Mouse (Mus musculus) kidney, postnatal 36 days (tissue): Measurements from ENCODE around the gene Spats2l.
A peak's percentile ranks its signal among the peaks of the same experiment; 100 is the strongest.

Experiments used
- DNase-seq, 2 experiments: peaks; one replicate each; pipeline ENCODE4 v3.0.0; 2021 to 2022; ENCODE audit warnings: mixed read lengths in 2 of 2

The Spats2l gene

GRCm38 (mm10) chr1:57774001-57774667, at the start of gene Spats2l:
Gene Spats2l, plus strand, starts transcription at chr1:57774162.
- peak; percentile 36 to 57 for DNase-seq

DNA sequence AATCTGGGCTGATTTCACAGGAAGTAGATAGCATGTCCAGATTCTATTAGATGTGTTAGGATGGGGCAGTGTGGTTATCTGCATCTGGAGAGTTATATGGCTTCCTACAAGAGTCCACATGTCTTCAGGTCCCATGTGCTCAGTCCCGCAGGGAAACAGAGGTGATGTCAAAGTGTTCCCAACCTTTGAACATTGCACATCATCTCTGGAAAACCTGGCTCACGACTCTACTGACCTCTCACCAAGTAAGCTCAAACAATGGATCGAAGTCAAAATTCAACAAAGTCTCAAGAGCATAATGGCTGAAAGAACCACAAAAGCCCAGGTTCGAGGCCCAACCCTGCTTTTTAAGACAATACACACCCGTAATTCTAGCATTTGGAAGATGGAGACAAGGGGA, 48.7 kb upstream of the Spats2l start:
- DNase-seq, result no peak

DNA sequence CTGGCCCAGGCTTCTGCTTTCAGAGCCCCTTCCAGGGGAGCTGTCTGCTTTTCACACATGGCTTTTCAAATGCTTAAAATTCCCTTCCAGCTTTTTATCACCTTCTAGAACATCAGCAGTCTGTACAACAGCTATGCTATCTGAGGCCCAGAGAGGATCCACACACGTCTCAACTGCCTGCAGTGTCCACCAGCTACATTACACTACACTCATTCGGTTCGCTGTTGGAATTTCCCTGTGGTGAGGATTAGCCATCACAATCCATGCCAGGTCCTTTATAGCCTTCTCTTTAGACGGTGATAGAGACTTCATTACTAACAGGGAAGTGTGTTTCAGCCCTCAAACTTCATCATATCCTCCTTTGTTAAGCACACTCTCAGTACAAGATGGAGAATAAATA, 38.1 kb upstream of the Spats2l start:
- no peak for DNase-seq

DNA sequence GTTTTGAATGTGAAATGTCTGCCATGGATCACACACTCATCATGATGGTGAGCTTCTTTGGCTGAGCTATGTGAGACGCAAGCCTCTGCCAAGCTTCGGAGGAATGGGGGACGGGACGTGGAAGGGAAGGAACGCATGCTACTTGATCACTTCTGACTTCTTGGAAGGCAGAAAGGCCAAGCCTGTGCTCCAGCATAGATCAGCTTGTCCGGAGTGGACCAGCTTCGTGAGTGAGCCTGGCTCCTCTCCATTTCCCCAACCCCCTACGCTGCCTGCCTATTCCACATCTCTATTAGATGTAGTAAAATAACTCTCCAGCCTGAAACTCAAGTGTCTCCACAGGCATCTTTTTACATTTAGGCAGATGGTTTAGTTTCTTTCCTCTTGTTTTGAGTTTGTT, 32.2 kb upstream of the Spats2l start:
- peak; percentile 54 to 63 for DNase-seq

- peak; percentile 47 to 81 for DNase-seq
These were observed 31.7 kb upstream of the Spats2l start for GRCm38 (mm10) chr1:57742266-57742665.

DNA sequence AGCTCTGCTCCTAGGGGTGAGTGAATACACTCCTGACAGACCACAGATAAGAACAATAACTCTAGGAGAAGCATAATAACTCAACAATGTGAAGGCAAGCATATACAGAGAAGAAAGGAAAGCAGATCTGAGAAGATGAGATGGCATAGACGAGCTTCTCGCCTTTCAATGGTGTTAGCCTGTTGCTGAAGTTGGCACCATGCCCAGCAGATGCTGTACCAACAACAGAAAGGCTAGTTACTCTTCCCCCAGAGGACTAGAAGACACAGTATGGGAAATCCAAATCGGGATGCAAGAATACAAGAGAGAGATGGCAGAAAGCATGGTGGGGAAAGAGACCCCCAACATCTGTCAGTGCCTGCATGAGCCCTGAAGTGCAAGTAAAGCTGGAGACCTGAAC, 22.2 kb upstream of the Spats2l start:
- peak in 1 of 2 experiments; percentile 7 for DNase-seq

GRCm38 (mm10) chr1:57766396-57766795, 7.6 kb upstream of the Spats2l start:
- DNase-seq, result peak; percentile 11 to 16

- peak; percentile 17 to 26 for DNase-seq
These were observed 636 bp upstream of the Spats2l start for GRCm38 (mm10) chr1:57773326-57773725.

DNA sequence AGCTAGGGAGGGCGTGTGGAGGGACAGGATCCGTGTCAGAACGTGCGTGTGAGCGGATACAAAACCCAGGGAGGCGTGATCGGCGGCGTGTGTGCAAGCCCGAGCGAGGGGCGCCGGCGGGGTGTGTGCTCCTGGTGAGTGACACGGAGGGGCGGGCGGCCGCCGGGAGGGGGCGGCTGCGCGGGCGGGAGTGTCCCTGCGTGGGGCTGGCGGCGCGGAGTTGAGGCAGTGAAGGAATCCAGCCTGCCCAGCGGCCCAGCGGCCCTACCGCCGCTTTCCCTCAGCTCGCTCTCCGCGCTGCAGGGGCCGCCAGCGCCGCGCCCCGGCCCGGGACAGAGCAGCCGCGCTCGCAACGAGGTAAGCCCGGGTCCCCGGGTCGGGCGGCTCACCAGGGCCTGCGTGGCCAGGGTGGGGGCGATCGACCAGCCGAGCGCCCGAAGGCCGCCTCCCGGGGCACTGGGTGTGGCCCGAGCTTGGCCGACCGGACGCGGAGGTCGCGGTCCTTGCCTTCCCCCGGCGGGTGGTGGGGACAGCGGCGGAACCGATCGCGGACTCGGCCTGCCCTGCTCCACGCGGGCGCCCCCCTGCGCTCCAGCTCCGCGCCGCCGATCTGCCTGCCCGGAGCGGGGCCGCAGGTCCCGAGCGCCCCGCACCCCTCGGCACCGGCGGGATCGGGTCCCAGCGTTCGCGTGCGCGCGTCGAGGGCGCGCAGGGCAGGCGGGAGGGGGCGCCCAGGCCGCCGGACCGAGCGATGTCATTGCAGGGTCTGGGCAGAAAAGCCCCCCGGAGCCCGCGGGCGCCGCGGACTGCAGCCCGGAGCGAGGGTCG, 920 bp downstream of the Spats2l start:
- peak; percentile 69 to 87 for DNase-seq

DNA sequence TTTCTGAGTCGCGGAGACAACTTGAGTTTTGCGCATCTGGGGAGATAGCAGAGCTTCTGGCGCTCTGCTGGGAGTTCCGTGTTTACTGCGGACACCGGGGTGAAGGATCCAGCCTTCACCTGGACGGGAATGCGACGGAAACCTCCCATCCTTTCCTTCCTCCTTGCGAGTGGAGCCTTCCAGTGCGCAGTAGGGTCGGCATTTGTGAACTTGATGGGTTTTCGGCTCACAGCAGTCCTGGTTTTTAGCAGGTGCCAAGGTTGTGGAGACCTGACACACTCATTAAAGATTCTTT, 1.5 kb downstream of the Spats2l start:
- DNase-seq, result peak in 1 of 2 experiments; percentile 13

GRCm38 (mm10) chr1:57776671-57777281, 2.8 kb downstream of the Spats2l start:
- no peak for DNase-seq

GRCm38 (mm10) chr1:57784300-57784699, 10.3 kb downstream of the Spats2l start:
- DNase-seq, result no peak

GRCm38 (mm10) chr1:57789831-57790230, 15.9 kb downstream of the Spats2l start:
- DNase-seq, result no peak

DNA sequence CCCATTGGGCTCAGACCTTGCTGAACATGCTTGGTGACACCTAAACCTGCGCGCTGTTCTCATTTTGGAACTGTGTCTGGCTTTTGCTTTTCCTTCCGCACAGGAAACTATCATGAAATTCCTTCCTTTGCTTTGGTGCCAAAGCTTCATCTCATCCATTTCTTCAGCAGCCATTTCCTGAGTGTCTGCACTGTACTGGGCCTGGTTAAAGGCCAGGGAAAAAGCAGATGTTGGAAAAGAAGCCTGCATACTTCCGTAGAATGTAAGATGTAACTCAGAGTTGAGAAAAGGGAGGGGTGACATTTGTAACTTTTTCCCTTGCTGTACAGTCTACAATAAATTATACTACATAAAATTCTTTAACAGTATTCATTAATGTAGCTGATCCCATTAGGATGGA, 18.2 kb downstream of the Spats2l start:
- peak; percentile 4 to 26 for DNase-seq

- DNase-seq, result no peak
These were observed 21.9 kb downstream of the Spats2l start for GRCm38 (mm10) chr1:57795838-57796237.

DNA sequence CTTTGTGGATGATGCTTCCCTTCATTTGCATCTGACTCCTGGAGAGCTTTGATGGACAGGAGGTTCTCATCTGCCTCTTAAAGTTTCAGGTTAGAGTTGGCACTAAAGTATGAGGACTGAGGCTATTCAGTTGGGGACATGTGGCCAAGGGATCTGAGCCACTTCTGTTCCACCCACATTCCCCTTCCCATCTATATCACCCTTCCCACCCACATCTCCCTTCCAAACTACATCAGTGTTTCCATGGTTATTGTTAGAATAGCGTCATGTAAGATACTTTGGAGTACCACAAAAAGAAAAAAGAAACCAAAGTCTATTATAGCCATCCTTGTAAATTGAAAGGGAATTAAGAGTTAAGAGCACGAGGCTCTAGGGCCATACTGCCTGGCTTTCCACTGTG, 25.4 kb downstream of the Spats2l start:
- no peak for DNase-seq

GRCm38 (mm10) chr1:57800846-57801245, 26.9 kb downstream of the Spats2l start:
- no peak for DNase-seq

GRCm38 (mm10) chr1:57806126-57806525, 32.2 kb downstream of the Spats2l start:
- no peak for DNase-seq

DNA sequence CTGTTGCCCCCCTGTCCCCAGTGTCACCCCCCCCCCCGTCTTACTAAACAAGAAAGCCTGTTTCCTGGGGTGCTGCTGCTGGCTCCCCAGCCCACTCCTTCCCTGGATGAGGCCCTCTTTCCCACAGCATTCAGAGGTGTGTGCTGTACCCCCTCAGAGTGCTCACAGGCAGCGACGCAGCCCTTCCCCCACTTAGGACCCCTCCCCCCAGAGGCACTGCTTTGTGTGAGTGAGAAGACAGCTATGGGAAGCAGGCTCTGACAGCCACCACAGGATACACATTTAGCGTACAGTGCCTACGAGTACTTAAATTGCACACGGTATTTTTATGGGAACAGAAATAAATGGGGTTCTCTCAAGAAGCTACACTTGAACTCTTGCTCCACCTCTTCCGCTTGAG, 33.9 kb downstream of the Spats2l start:
- no peak for DNase-seq

DNA sequence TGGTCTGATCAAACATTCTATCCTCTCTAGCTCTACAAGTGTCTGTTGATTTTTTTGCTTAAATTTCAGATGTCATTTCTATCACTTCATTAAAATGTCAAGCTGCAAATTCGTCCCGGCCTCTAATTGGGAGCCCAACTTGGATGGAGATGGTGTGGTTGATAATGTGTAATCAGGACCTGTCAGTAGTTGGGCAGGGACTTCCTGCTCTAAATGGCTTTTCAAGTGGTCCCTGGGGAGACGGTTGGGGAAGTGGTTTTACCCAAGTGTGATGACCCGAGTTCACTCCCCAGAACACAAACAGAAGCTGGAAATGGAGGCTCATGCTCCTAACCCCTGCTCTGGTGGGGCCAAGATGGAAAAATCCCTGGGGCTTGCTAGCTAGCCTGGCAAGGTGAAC, 36.3 kb downstream of the Spats2l start:
- DNase-seq, result no peak

GRCm38 (mm10) chr1:57817103-57817502, 43.1 kb downstream of the Spats2l start:
- DNase-seq, result no peak

- DNase-seq, result no peak
These were observed 46.6 kb downstream of the Spats2l start for GRCm38 (mm10) chr1:57820428-57820997.

- no peak for DNase-seq
These were observed 51.2 kb downstream of the Spats2l start for GRCm38 (mm10) chr1:57824966-57825759.
